Mouse (Mus musculus): Measurements from ENCODE around the gene Def6. TPM values are rescaled to one million over a fixed set of nuclear protein-coding genes. Genes with fewer than 3 reads are reported as not detected.

The Def6 gene
- polyA plus RNA-seq, 1 experiment, result 22.5 TPM

- no peak for DNase-seq (ENCODE audit: low spot score)
Observed at GRCm38 (mm10) chr17:28242296-28242695, 34.7 kb downstream of the Def6 start.

DNA sequence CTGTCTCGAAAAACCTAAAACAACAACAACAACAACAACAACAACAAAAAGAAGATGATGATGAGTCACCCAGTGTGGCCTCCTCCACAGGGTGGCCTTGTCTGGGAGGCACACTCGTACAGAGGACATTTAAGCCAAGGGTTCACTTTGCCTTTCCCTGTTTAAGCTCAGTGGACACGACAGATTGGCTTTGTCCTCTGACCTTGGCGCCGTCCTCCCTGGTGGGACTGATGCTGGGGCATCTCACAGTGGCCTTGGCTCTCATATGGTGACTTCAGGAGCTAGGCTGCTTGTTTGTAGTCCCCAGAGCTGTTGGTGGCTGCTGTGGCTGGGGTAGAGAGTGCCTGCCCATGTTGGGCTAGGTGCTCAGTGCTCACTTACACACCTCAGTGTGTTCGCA, 36.6 kb downstream of the Def6 start:
- no peak for DNase-seq (ENCODE audit: low spot score)

- DNase-seq (ENCODE audit: low spot score), result no peak
Observed at GRCm38 (mm10) chr17:28244714-28245113, 37.1 kb downstream of the Def6 start.

GRCm38 (mm10) chr17:28246640-28247039, 39.1 kb downstream of the Def6 start:
- DNase-seq (ENCODE audit: low spot score), result no peak

DNA sequence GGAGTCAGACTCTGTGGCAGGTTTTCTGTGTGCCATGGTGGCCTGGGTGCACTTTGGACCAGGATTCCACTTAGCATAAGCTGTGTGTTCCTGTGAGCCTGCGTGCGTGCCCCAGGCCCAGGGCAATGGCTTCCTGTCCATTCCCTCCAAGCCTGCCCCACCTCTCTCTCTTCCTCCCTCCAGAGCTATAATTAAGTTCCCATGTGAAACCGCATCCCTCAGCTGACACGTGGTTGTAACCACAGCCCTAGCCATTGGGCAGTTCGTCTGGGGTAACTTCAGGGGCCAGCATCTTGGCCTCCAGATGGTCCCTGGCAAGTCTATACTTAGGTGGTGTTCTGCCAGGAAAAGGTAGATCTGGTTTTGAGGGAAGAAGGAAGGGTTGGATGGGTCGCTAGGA, 40.0 kb downstream of the Def6 start:
- no peak for DNase-seq (ENCODE audit: low spot score)

- DNase-seq (ENCODE audit: low spot score), result no peak
Observed at GRCm38 (mm10) chr17:28249062-28249461, 41.5 kb downstream of the Def6 start.

DNA sequence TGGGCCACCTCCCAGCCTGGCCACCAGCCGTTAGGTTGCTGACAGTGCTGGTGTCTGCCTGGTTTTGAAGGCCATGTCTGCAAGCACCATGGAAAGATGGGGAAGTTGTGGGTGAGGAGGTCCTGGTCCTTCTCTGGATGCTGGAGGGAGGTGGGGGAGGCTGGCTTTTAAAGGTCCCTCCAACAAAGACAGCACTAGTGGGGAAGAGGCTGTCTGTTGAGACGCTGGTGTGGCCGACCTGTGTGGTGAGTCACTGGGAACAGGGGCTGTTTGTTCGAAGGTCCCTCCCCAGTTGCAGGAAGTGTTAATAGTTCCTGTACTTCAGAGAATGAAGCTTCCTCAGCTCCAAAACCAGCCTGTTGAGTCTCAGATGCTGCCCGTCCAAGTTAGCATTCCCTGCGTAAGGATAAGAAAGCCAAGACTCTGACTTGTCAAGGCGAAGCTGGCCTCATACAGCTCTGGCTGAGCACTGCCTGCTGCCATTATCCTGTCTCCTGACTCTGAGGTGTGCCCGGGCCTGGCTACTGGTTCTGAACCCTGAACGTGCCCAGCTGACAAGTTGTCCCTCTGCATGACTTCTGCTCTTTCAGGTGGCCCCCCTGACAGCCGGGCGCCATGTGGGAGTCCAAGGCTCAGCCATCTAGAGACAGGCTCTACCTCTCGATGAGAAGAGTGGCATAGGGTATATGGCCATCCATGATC, 44.2 kb downstream of the Def6 start:
- DNase-seq (ENCODE audit: low spot score), result no peak

DNA sequence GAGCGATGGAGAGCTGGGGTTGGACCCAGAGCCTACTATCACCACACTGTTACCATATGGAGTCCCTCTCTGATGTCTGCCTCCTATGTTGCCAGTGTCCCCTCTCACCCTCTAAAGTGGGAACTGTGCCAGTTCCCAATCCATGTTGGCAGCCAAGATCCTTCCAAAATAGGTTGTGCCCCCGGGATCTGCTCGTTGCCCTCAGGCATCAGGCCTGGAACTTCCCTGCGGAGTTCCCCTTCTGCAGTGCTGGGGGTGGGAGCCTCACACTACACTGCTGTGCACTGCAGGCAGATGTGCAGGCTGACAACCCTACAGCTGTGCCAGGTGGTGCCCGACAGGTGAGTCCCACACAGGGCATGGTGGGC, 44.7 kb downstream of the Def6 start:
- no peak for DNase-seq (ENCODE audit: low spot score)

DNA sequence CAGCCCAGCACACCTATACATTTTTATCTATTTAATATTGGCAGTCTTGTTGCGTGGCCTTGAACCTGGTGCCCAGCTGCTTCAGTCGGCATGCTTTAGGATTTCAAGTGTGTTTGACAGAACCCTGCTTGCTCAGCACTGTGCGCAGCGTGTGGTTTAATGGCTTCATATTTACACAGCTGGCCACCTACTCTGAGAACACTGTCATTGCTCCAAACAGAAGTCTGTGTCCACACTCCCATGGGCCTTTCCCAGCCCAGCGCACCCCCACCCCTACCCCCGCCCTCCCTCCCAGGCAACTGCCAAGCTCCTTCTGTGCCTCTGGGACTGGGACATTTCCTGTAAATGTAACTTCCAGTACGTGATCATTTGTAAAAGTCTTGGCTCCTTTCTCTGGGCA, 45.6 kb downstream of the Def6 start:
- no peak for DNase-seq (ENCODE audit: low spot score)

DNA sequence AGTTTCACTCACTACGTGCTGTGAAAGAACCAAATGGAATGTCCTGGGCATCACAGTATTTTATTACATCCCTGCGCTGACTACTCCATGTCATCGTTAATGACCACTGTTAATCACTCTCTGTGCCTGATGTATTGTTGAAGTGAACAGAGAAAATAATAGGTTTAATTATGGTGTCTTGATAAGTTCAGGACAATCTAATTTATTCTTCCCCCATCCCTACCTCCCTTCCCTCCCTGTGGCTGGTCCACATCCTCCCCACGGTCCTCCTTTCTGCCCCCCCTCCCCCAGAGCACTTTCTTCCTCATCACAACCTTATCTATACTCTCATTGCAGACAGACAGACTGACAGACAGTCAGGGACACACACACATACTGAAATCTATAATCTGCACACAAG, 47.2 kb downstream of the Def6 start:
- no peak for DNase-seq (ENCODE audit: low spot score)

- DNase-seq (ENCODE audit: low spot score), result no peak
Observed at GRCm38 (mm10) chr17:28255651-28256050, 48.1 kb downstream of the Def6 start.

GRCm38 (mm10) chr17:28256651-28257328, 49.2 kb downstream of the Def6 start:
- DNase-seq (ENCODE audit: low spot score), result no peak

DNA sequence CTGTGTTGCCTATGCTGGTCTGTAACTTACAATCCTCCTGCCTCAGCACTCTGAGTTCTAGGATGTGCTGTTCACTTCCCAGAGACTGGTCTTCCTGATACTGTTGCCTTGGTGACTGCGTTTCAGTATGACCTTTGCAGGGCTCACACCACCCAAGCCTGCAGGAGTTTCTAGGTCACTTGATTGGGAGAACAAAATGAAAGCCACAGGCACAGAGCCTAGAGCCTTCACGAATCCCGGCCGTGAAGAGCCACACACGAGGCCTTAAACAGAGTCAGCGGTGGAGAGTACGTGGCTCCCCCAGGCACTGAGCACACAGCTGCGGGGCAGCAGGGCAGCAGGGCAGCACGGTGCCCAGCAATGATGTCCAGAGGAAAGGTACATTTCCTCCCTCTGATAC, 50.7 kb downstream of the Def6 start:
- no peak for DNase-seq (ENCODE audit: low spot score)

DNA sequence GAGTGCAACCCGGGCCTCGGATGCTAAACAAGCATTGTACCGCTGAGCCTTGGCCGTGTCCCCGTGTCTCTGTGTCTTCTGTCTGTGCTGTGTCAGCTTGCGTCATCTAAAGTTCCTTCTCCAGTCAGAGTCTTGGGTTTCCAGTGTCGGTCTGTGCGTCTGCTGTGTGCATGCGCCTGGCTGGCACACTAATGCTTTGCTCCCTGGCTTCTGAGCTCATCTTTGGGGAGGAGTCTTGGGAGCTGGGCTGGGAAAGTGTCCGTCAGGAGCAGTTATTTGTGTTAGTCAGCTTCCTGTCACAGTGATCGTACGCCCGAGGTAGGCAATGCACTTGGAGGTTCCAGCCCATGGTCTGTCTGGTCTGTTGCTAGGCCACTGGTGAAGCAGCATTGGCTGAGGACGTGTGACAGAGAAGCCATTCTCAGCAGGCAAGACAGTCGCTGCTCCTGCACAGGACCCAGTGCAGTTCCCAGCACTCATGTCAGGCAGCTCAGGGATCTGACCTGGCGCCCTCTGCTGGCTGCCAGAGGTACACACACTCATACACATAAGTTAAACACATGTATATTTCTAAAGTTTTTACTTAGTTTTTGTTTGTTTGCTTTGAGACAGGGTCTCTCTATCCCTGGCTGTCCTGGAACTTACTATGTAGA, 52.4 kb downstream of the Def6 start:
- no peak for DNase-seq (ENCODE audit: low spot score)

GRCm38 (mm10) chr17:28260543-28260909, 52.9 kb downstream of the Def6 start:
- no peak for DNase-seq (ENCODE audit: low spot score)

DNA sequence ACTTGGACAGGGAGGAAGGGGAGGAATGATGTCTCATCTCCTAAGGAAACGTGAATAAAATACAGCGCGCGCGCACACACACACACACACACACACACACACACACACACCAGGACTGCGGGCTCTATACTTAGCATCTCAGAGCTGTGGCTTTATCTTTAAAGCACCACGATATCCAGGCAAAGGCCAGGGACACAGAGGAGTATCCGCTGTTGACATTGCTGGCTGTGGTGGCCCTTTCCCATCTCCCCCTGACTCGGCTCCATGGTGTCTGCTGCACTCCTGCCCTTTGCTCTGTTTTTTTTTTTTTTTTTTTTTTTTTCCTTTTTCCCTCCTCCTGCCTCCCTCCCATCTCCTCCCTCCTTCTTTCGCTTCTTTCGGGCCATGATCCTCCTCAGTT, 54.2 kb downstream of the Def6 start:
- no peak for DNase-seq (ENCODE audit: low spot score)

- DNase-seq (ENCODE audit: low spot score), result no peak
Observed at GRCm38 (mm10) chr17:28263181-28263894, 55.8 kb downstream of the Def6 start.

DNA sequence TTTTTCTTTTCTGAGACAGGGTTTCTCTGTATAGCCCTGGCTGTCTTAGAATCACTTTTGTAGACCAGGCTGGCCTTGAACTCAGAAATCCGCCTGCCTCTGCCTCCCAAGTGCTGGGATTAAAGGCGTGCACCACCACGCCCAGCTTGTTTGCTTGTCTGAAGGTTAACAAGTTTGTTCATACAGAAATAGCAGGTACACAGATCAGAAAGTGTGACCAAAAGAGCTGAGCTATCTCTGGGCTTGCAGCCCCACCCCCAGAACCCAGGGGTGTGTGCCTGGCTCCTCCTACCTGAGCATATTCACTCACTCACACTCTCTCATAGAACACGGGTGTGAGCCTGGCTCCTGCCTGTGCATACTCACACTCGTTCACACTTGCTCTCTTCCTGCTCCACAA, 59.7 kb downstream of the Def6 start:
- DNase-seq (ENCODE audit: low spot score), result no peak

- no peak for DNase-seq (ENCODE audit: low spot score)
Observed at GRCm38 (mm10) chr17:28270165-28270564, 62.6 kb downstream of the Def6 start.

DNA sequence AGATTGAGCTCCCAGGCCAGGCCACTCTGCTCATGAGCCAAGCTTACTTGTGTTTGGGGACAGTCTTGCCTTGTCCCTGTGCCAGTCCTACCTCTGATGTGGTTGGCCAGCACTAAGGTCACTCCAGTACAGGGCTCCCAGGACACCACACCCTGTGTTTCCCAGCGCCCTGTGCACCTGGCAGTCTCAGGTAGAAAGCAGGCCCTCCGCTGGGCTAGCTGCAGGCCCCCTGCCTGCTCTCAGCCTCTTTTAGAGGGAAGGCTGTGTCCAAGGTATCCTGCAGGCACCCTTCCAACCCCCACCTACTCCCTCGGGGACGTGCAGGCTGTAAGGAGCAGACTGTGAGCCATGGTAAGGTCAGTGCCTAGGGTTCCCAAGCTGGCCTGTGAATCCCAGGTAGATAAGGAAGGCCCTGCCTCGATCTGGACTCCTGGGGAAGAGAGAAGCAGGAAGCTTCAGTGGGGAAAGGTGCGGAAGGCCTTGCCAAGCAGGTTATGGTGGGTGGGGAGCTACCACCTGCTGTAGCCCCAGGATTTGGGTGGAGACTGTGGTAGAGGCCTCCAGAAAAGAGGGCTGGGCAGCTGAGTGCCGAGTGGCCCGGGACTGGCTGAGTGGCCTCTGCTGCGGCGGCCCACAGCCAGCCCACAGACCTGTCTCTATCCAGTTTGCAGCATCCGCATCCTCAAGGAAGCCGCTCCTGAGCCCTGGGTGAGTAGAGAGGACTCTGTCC, 64.1 kb downstream of the Def6 start:
- DNase-seq (ENCODE audit: low spot score), result peak; percentile 42

- DNase-seq (ENCODE audit: low spot score), result no peak
Observed at GRCm38 (mm10) chr17:28272281-28272680, 64.7 kb downstream of the Def6 start.

DNA sequence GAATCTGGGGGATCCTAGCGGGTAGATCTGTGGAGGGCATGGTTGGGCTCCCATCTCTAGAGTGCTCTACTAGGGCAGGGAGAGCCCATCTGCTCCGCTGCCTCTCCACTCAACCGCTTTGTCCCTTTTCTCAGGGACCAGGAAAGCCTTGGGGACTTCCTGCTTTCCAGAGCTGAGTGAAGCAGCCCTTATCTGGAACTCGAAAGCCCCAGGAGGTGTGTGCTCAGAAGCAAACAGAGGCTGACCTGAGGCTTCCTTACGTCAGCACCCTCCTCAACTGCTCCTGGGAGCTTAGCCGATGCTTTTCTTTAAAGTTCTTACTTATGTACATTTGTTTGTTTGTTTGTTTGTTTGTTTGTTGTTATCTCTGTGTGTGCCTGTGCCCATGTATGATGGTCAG, 65.3 kb downstream of the Def6 start:
- DNase-seq (ENCODE audit: low spot score), result no peak

All from urinary bladder, adult 2 months (tissue).